Mouse (Mus musculus): Measurements from ENCODE around the gene 1700028J19Rik. TPM values are rescaled to one million over a fixed set of nuclear protein-coding genes. Genes with fewer than 3 reads are reported as not detected.

The 1700028J19Rik gene
- total RNA-seq, 1 experiment: 0.58 TPM

- Histone ChIP-seq H3K9me3 (ENCODE audit: control insufficient read depth, insufficient read depth, low read depth, low read length) (no peaks in the 10 kb centered on the region), H3K9ac (ENCODE audit: insufficient read depth, low read depth, low read length, poor library complexity, severe bottlenecking) (peak overlapping the region; percentile 95), H3K27ac (ENCODE audit: insufficient read depth, low read depth, low read length, poor library complexity, severe bottlenecking) (peak overlapping the region; percentile 87), H3K36me3 (ENCODE audit: control insufficient read depth, insufficient read depth, low read length, poor library complexity, severe bottlenecking) (peaks cover 35% of the 10 kb centered on the region), H3K4me1 (ENCODE audit: control insufficient read depth in 2 of 2, insufficient read depth in 2 of 2, low read length in 2 of 2, poor library complexity in 1 of 2) (peaks cover 0 to 11% of the 10 kb centered on the region in 2 experiments; a peak in 1 of 4 replicates), H3K4me3 (ENCODE audit: insufficient read depth in 1 of 2, low read depth in 1 of 2, low read length in 2 of 2, poor library complexity in 1 of 2, severe bottlenecking in 1 of 2) (peak overlapping the region; percentile 86 to 90)
- no peak for DNase-seq (ENCODE audit: low read depth, low spot score)
- in situ Hi-C loops (cut with MboI; ENCODE audit: low sequenced_read_pairs in 2 of 2, unreplicated experiment in 2 of 2): no loop called here
- TF ChIP-seq MAFK (IDR thresholded peaks at IDR 0.05; ENCODE audit: insufficient read depth, low read depth, low read length): no peak
- no peak for TF ChIP-seq CHD2 (IDR thresholded peaks at IDR 0.05; ENCODE audit: low read depth, low read length)
- no peak for TF ChIP-seq HCFC1 (IDR thresholded peaks at IDR 0.05; ENCODE audit: borderline replicate concordance, insufficient read depth, low read length)
- TF ChIP-seq ZNF384 (IDR thresholded peaks at IDR 0.05; ENCODE audit: low read depth, low read length): peak; percentile 94
- no peak for TF ChIP-seq ZC3H11A (IDR thresholded peaks at IDR 0.05; ENCODE audit: borderline replicate concordance, low read depth, low read length)
Measured at GRCm38 (mm10) chr7:44246984-44247470, 532 bp upstream of the 1700028J19Rik start.

- Histone ChIP-seq H3K4me1 (ENCODE audit: control insufficient read depth in 2 of 2, insufficient read depth in 2 of 2, low read length in 2 of 2, poor library complexity in 1 of 2) (peaks cover 0 to 6% of the 10 kb centered on the region in 2 experiments; a peak in 1 of 4 replicates), H3K27ac (ENCODE audit: insufficient read depth, low read depth, low read length, poor library complexity, severe bottlenecking) (no peak overlapping the region), H3K9me3 (ENCODE audit: control insufficient read depth, insufficient read depth, low read depth, low read length) (no peaks in the 10 kb centered on the region), H3K9ac (ENCODE audit: insufficient read depth, low read depth, low read length, poor library complexity, severe bottlenecking) (no peak overlapping the region), H3K4me3 (ENCODE audit: insufficient read depth in 1 of 2, low read depth in 1 of 2, low read length in 2 of 2, poor library complexity in 1 of 2, severe bottlenecking in 1 of 2) (no peak overlapping the region), H3K36me3 (ENCODE audit: control insufficient read depth, insufficient read depth, low read length, poor library complexity, severe bottlenecking) (peaks cover 12% of the 10 kb centered on the region)
- DNase-seq (ENCODE audit: low read depth, low spot score): no peak
- TF ChIP-seq ZC3H11A (IDR thresholded peaks at IDR 0.05; ENCODE audit: borderline replicate concordance, low read depth, low read length) (no peak), ZNF384 (IDR thresholded peaks at IDR 0.05; ENCODE audit: low read depth, low read length) (no peak), CHD2 (IDR thresholded peaks at IDR 0.05; ENCODE audit: low read depth, low read length) (no peak), MAFK (IDR thresholded peaks at IDR 0.05; ENCODE audit: insufficient read depth, low read depth, low read length) (no peak), HCFC1 (IDR thresholded peaks at IDR 0.05; ENCODE audit: borderline replicate concordance, insufficient read depth, low read length) (no peak)
- in situ Hi-C loops (cut with MboI; ENCODE audit: low sequenced_read_pairs in 2 of 2, unreplicated experiment in 2 of 2): no loop called here
Measured at GRCm38 (mm10) chr7:44244080-44244479, 2.4 kb downstream of the 1700028J19Rik start.

- TF ChIP-seq CHD2 (IDR thresholded peaks at IDR 0.05; ENCODE audit: low read depth, low read length) (no peak), ZC3H11A (IDR thresholded peaks at IDR 0.05; ENCODE audit: borderline replicate concordance, low read depth, low read length) (no peak), HCFC1 (IDR thresholded peaks at IDR 0.05; ENCODE audit: borderline replicate concordance, insufficient read depth, low read length) (no peak), ZNF384 (IDR thresholded peaks at IDR 0.05; ENCODE audit: low read depth, low read length) (no peak), MAFK (IDR thresholded peaks at IDR 0.05; ENCODE audit: insufficient read depth, low read depth, low read length) (no peak)
- no peak for DNase-seq (ENCODE audit: low read depth, low spot score)
- H3K9ac ChIP-seq (ENCODE audit: insufficient read depth, low read depth, low read length, poor library complexity, severe bottlenecking): no peak overlapping the region
- no peak overlapping the region for H3K4me3 ChIP-seq (ENCODE audit: insufficient read depth in 1 of 2, low read depth in 1 of 2, low read length in 2 of 2, poor library complexity in 1 of 2, severe bottlenecking in 1 of 2)
- in situ Hi-C loops (cut with MboI; ENCODE audit: low sequenced_read_pairs in 2 of 2, unreplicated experiment in 2 of 2): no loop called here
- H3K9me3 ChIP-seq (ENCODE audit: control insufficient read depth, insufficient read depth, low read depth, low read length): no peaks in the 10 kb centered on the region
- H3K36me3 ChIP-seq (ENCODE audit: control insufficient read depth, insufficient read depth, low read length, poor library complexity, severe bottlenecking): no peaks in the 10 kb centered on the region; the same call in 1 of the 2 replicates
- H3K4me1 ChIP-seq (ENCODE audit: control insufficient read depth in 2 of 2, insufficient read depth in 2 of 2, low read length in 2 of 2, poor library complexity in 1 of 2): peaks cover 0 to 5% of the 10 kb centered on the region in 2 experiments; a peak in 1 of 4 replicates
- H3K27ac ChIP-seq (ENCODE audit: insufficient read depth, low read depth, low read length, poor library complexity, severe bottlenecking): no peak overlapping the region
Measured at GRCm38 (mm10) chr7:44241163-44241562, 5.3 kb downstream of the 1700028J19Rik start.

- TF ChIP-seq ZNF384 (IDR thresholded peaks at IDR 0.05; ENCODE audit: low read depth, low read length): no peak
- no peak for TF ChIP-seq CHD2 (IDR thresholded peaks at IDR 0.05; ENCODE audit: low read depth, low read length)
- TF ChIP-seq HCFC1 (IDR thresholded peaks at IDR 0.05; ENCODE audit: borderline replicate concordance, insufficient read depth, low read length): no peak
- TF ChIP-seq ZC3H11A (IDR thresholded peaks at IDR 0.05; ENCODE audit: borderline replicate concordance, low read depth, low read length): no peak
- Histone ChIP-seq H3K4me1 (ENCODE audit: control insufficient read depth in 2 of 2, insufficient read depth in 2 of 2, low read length in 2 of 2, poor library complexity in 1 of 2) (peaks cover 0 to 9% of the 10 kb centered on the region in 2 experiments; a peak in 1 of 4 replicates), H3K9ac (ENCODE audit: insufficient read depth, low read depth, low read length, poor library complexity, severe bottlenecking) (no peak overlapping the region), H3K36me3 (ENCODE audit: control insufficient read depth, insufficient read depth, low read length, poor library complexity, severe bottlenecking) (no peaks in the 10 kb centered on the region; the same call in 1 of the 2 replicates), H3K9me3 (ENCODE audit: control insufficient read depth, insufficient read depth, low read depth, low read length) (no peaks in the 10 kb centered on the region), H3K4me3 (ENCODE audit: insufficient read depth in 1 of 2, low read depth in 1 of 2, low read length in 2 of 2, poor library complexity in 1 of 2, severe bottlenecking in 1 of 2) (no peak overlapping the region), H3K27ac (ENCODE audit: insufficient read depth, low read depth, low read length, poor library complexity, severe bottlenecking) (peak overlapping the region; percentile 53; the same call in 1 of the 2 replicates)
- in situ Hi-C loops (cut with MboI; ENCODE audit: low sequenced_read_pairs in 2 of 2, unreplicated experiment in 2 of 2): no loop called here
- no peak for DNase-seq (ENCODE audit: low read depth, low spot score)
Measured at GRCm38 (mm10) chr7:44240712-44241111, 5.8 kb downstream of the 1700028J19Rik start.

Data from ES-E14 (cell line).